Mouse (Mus musculus) myocyte (in vitro differentiated cells): ENCODE measurements around the gene Ifna4.

Experiments used
- CEBPB ChIP-seq: IDR thresholded peaks from 2 replicates; pipeline ENCODE4 v1.6.1; 2011; ENCODE audit warnings: mild to moderate bottlenecking, moderate library complexity; ENCODE audit not compliant: poor library complexity, insufficient read depth, severe bottlenecking
- E2F4 ChIP-seq: IDR thresholded peaks from one replicate; pipeline ENCODE4 v1.6.1; 2011; ENCODE audit warnings: mild to moderate bottlenecking, control low read depth, moderate library complexity; ENCODE audit not compliant: insufficient read depth
- MAX ChIP-seq: IDR thresholded peaks from one replicate; pipeline ENCODE4 v1.6.1; 2011; ENCODE audit warnings: low read depth, mild to moderate bottlenecking, control low read depth
- MYOD1 ChIP-seq, 3 experiments: IDR thresholded peaks; one replicate each; pipeline ENCODE4 v1.6.1; 2011; ENCODE audit warnings: control low read depth in 2 of 3, low read depth in 2 of 3, mild to moderate bottlenecking in 2 of 3, moderate library complexity in 1 of 3; ENCODE audit not compliant: insufficient read length in 2 of 3, control insufficient read depth in 1 of 3
- MYOG ChIP-seq, 3 experiments: IDR thresholded peaks; one replicate each; pipeline ENCODE4 v1.6.1; 2011; ENCODE audit warnings: control low read depth in 2 of 3, low read depth in 2 of 3, mild to moderate bottlenecking in 2 of 3; ENCODE audit not compliant: insufficient read length in 2 of 3, control insufficient read depth in 1 of 3, insufficient read depth in 1 of 3
- POLR2A ChIP-seq: IDR thresholded peaks from one replicate; pipeline ENCODE4 v1.6.1; 2011; ENCODE audit warnings: low read depth, mild to moderate bottlenecking, control low read depth, moderate library complexity; ENCODE audit not compliant: insufficient read length
- POLR2AphosphoS2 ChIP-seq: IDR thresholded peaks from one replicate; pipeline ENCODE4 v1.6.1; 2011; ENCODE audit warnings: low read depth, control low read depth; ENCODE audit not compliant: insufficient read length
- REST ChIP-seq: IDR thresholded peaks from one replicate; pipeline ENCODE4 v1.6.1; 2011; ENCODE audit warnings: mild to moderate bottlenecking, control low read depth, moderate library complexity; ENCODE audit not compliant: insufficient read depth, insufficient read length
- SRF ChIP-seq: IDR thresholded peaks from one replicate; pipeline ENCODE4 v1.6.1; 2011; ENCODE audit warnings: low read depth; ENCODE audit not compliant: control insufficient read depth, insufficient read length
- TCF12 ChIP-seq: IDR thresholded peaks from one replicate; pipeline ENCODE4 v1.6.1; 2011; ENCODE audit warnings: mild to moderate bottlenecking, control low read depth; ENCODE audit not compliant: poor library complexity, insufficient read depth, severe bottlenecking
- TCF3 ChIP-seq: IDR thresholded peaks from one replicate; pipeline ENCODE4 v1.6.1; 2011; ENCODE audit warnings: low read depth, control low read depth; ENCODE audit not compliant: insufficient read length
- USF1 ChIP-seq: IDR thresholded peaks from one replicate; pipeline ENCODE4 v1.6.1; 2011; ENCODE audit warnings: low read depth, mild to moderate bottlenecking, control low read depth, moderate library complexity

DNA sequence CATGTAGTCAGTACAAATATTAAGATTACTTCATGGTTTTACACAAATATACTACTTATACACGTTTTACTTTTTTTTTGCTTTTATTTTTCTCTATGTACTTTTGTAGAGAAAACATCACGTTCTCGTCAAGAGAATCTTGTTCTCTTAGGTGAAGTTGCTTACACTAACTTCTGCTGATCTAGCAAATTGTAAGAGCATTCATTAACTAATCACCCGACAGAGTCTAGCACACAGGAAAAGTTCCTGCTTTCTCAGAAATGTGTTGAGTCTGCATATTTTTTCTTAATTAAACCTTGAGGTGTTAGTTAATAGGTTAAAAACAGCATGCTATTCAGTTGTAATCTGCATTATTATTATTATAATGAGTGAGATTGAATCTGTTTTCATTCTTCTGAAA lies 37.1 kb downstream of the Ifna4 start:
- no peak for TF ChIP-seq MAX
- no peak for TF ChIP-seq POLR2A
- TF ChIP-seq TCF3: no peak
- TF ChIP-seq TCF12: no peak
- no peak for TF ChIP-seq E2F4
- no peak for TF ChIP-seq POLR2AphosphoS2
- TF ChIP-seq USF1: no peak
- no peak for TF ChIP-seq REST
- TF ChIP-seq CEBPB: no peak
- no peak for TF ChIP-seq MYOD1 (IDR thresholded peaks at IDR 0.05; ENCODE audit: control insufficient read depth in 1 of 3, insufficient read length in 2 of 3, low read depth in 2 of 3)
- TF ChIP-seq SRF: no peak
- no peak for TF ChIP-seq MYOG (IDR thresholded peaks at IDR 0.05; ENCODE audit: control insufficient read depth in 1 of 3, insufficient read depth in 1 of 3, insufficient read length in 2 of 3, low read depth in 2 of 3)
